Mouse (Mus musculus): Measurements from ENCODE around the gene Zcchc24. TPM values are rescaled to one million over a fixed set of nuclear protein-coding genes. Genes with fewer than 3 reads are reported as not detected.
"Not testable (repeated sequence)": the region's sequence is repeated elsewhere in the genome, so short reads cannot be mapped to it uniquely, and the experiment has no call there.

Zcchc24 gene
- polyA plus RNA-seq (2016; fragmentation: Nextera tagmentation; extraction: Ambion mirVana) = 8.1 TPM in 2 replicates

DNA sequence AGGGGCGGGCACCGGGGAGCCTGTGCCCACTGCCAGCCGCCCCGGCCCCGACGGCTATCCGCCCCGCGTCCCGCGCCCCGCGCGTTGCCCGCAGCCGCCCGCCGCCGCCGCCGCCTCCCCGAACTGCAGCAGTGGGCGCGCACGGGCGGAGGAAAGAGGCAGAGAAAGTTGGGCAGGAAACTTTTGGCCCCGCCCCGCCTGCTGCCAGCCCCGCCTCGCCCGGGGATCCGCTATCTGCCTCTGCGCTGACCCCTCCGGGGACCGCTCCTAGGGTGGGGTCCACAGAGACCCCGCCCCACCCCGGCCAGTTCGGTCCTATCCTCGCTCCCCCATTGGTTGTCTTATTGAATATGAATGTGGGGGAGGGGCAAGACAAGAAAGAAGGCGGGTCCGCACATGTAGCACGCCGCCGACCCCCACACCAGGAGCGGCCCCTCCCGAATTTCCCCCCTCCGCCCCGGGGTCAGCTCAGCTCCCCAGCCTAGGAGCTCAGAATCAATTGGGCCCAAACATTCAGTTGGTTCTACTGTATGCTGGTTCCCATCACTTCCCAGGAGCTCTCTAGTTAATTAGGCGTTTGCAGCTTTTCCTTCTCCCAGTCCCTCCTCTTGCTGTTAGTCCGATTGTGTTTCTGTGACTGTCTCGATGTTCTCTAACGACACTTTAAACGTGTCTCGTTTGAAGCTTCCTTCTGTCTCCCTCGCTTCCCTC is at the start of gene Zcchc24:
TSS of gene Zcchc24 (minus strand) at position 125 of the 711 bp plus-strand sequence.
- H3K27ac ChIP-seq = peak within 1 kb of the TSS; percentile 85
- H3K9me3 ChIP-seq = no peaks in the 10 kb centered on the region
- 0% methylated on average over 31 of the region's 55 CpGs for WGBS
- H3K27me3 ChIP-seq (ENCODE audit: poor library complexity, severe bottlenecking) = peaks cover 58% of the 10 kb centered on the region
- H3K36me3 ChIP-seq (replicated peaks) = no peaks in the 10 kb centered on the region
- H3K4me3 ChIP-seq = peak within 1 kb of the TSS; percentile 81
- peaks cover 75% of the 10 kb centered on the region for H3K4me1 ChIP-seq
- peak; percentile 92 for DNase-seq (ENCODE audit: extremely low spot score, low spot score)

DNA sequence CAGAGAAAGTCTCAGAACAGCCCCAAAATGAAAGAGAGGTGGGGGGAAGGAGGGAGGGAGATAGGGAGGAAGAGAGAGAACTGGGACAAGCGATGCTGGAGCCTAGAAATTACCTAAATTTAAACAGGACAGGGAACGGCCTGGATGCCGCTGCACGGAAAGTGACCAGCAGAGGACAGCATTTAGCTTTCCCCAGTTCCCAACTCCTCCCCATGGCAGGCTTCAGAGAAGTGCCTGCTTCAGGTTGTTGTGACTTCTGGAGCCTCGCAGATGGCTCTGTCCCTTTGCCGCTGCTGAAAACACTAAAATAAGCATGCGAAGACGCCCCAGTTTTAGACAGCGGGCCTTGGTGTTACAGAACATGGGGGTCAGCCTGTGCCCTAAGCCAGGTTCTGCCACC is 47.6 kb upstream of the Zcchc24 start:
- Histone ChIP-seq H3K4me3 (no peak overlapping the region), H3K27me3 (ENCODE audit: poor library complexity, severe bottlenecking) (0 out of 2 replicates have a peak, but pooled peaks cover 5% of the 10 kb centered on the region), H3K36me3 (replicated peaks) (no peaks in the 10 kb centered on the region), H3K27ac (no peak overlapping the region), H3K9me3 (no peaks in the 10 kb centered on the region), H3K4me1 (peaks cover 4% of the 10 kb centered on the region)
- DNase-seq (ENCODE audit: extremely low spot score, low spot score) = peak; percentile 53
- WGBS = 9% methylated on average over 9 of the region's 9 CpGs

DNA sequence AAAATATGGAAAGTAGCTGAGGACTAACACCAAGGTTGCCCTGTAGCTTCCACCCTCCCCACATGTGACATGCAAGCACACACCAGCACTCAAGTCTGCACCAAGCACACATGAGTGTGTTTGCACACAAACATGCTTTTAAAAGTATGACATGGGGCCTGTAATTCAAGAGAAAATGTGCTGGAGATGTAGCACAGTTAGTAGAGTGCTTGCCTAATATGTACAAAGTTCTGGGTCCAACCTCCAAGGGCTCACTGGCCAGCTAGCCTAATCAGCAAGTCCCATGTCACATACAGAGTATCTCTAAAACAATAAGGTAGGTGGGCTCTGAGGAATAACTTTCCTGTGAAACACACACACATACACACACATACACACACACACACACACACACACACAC is 45.3 kb upstream of the Zcchc24 start:
- no peak for DNase-seq (ENCODE audit: extremely low spot score, low spot score)
- no peak overlapping the region for H3K4me3 ChIP-seq
- H3K27me3 ChIP-seq (ENCODE audit: poor library complexity, severe bottlenecking) = 0 out of 2 replicates have a peak, but pooled peaks cover 5% of the 10 kb centered on the region
- no peaks in the 10 kb centered on the region for H3K36me3 ChIP-seq (replicated peaks)
- no peaks in the 10 kb centered on the region for H3K9me3 ChIP-seq
- H3K4me1 ChIP-seq = peaks cover 4% of the 10 kb centered on the region
- H3K27ac ChIP-seq = no peak overlapping the region

GRCm38 (mm10) chr14:25811026-25811425 is 42.2 kb upstream of the Zcchc24 start:
- WGBS = 59% methylated on average over 1 of the region's 1 CpGs
- not testable (repeated sequence) for H3K27ac ChIP-seq; H3K4me1 ChIP-seq; H3K36me3 ChIP-seq (replicated peaks); H3K4me3 ChIP-seq; H3K27me3 ChIP-seq (ENCODE audit: poor library complexity, severe bottlenecking); DNase-seq (ENCODE audit: extremely low spot score, low spot score); H3K9me3 ChIP-seq

GRCm38 (mm10) chr14:25806561-25806960 is 37.7 kb upstream of the Zcchc24 start:
- H3K4me1 ChIP-seq = peaks cover 21% of the 10 kb centered on the region
- 94% methylated on average over 7 of the region's 7 CpGs for WGBS
- H3K27me3 ChIP-seq (ENCODE audit: poor library complexity, severe bottlenecking) = no peaks in the 10 kb centered on the region
- no peaks in the 10 kb centered on the region for H3K9me3 ChIP-seq
- DNase-seq (ENCODE audit: extremely low spot score, low spot score) = no peak
- H3K36me3 ChIP-seq (replicated peaks) = no peaks in the 10 kb centered on the region
- H3K4me3 ChIP-seq = no peak overlapping the region
- H3K27ac ChIP-seq = no peak overlapping the region

- Histone ChIP-seq H3K27me3 (ENCODE audit: poor library complexity, severe bottlenecking) (no peaks in the 10 kb centered on the region), H3K9me3 (no peaks in the 10 kb centered on the region), H3K36me3 (replicated peaks) (no peaks in the 10 kb centered on the region), H3K27ac (0 out of 2 replicates have a peak overlapping the region, but pooled peaks have one; percentile 25), H3K4me3 (no peak overlapping the region), H3K4me1 (peaks cover 21% of the 10 kb centered on the region)
- 73% methylated on average over 7 of the region's 7 CpGs for WGBS
- no peak for DNase-seq (ENCODE audit: extremely low spot score, low spot score)
Observed at GRCm38 (mm10) chr14:25805871-25806270, 37.0 kb upstream of the Zcchc24 start.

GRCm38 (mm10) chr14:25803246-25803809 is 34.5 kb upstream of the Zcchc24 start:
- H3K9me3 ChIP-seq = no peaks in the 10 kb centered on the region
- peaks cover 26% of the 10 kb centered on the region for H3K4me1 ChIP-seq
- peak overlapping the region; percentile 67 for H3K27ac ChIP-seq
- DNase-seq (ENCODE audit: extremely low spot score, low spot score) = no peak
- WGBS = 26% methylated on average over 3 of the region's 3 CpGs
- peaks cover 12% of the 10 kb centered on the region for H3K27me3 ChIP-seq (ENCODE audit: poor library complexity, severe bottlenecking)
- no peak overlapping the region for H3K4me3 ChIP-seq
- no peaks in the 10 kb centered on the region for H3K36me3 ChIP-seq (replicated peaks)

DNA sequence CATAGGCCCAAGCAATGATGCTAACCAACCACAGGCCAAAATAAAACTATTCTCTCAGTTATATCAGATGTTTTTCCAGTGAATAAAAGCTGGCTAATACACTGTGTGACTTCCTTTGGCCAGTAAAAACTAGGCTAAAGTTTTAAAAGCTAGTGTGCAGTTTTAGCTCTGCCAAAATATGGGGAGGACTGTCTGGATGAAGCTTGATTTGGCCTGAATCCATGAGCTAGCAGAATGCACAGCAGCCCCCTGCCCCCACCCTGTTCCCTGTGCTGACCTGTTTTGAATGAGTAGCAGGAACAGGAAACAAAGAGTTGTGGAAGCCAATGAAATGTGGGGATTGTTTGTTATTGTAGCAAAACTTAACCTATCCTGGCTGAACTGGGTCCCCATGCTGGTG is 33.7 kb upstream of the Zcchc24 start:
- no peaks in the 10 kb centered on the region for H3K36me3 ChIP-seq (replicated peaks)
- no peak overlapping the region for H3K4me3 ChIP-seq
- H3K9me3 ChIP-seq = no peaks in the 10 kb centered on the region
- peaks cover 26% of the 10 kb centered on the region for H3K4me1 ChIP-seq
- no peak overlapping the region for H3K27ac ChIP-seq
- peaks cover 12% of the 10 kb centered on the region for H3K27me3 ChIP-seq (ENCODE audit: poor library complexity, severe bottlenecking)
- no peak for DNase-seq (ENCODE audit: extremely low spot score, low spot score)

GRCm38 (mm10) chr14:25800166-25800960 is 31.5 kb upstream of the Zcchc24 start:
- Histone ChIP-seq H3K27ac (no peak overlapping the region), H3K4me3 (no peak overlapping the region), H3K9me3 (no peaks in the 10 kb centered on the region), H3K36me3 (replicated peaks) (no peaks in the 10 kb centered on the region), H3K27me3 (ENCODE audit: poor library complexity, severe bottlenecking) (peaks cover 12% of the 10 kb centered on the region), H3K4me1 (peaks cover 31% of the 10 kb centered on the region)
- peak; percentile 88 for DNase-seq (ENCODE audit: extremely low spot score, low spot score)
- 33% methylated on average over 19 of the region's 19 CpGs for WGBS

- no peak for DNase-seq (ENCODE audit: extremely low spot score, low spot score)
- H3K36me3 ChIP-seq (replicated peaks) = no peaks in the 10 kb centered on the region
- peaks cover 12% of the 10 kb centered on the region for H3K27me3 ChIP-seq (ENCODE audit: poor library complexity, severe bottlenecking)
- peak overlapping the region; percentile 64 for H3K27ac ChIP-seq
- H3K4me1 ChIP-seq = peaks cover 23% of the 10 kb centered on the region
- WGBS = 72% methylated on average over 7 of the region's 7 CpGs
- no peaks in the 10 kb centered on the region for H3K9me3 ChIP-seq
- no peak overlapping the region for H3K4me3 ChIP-seq
Observed at GRCm38 (mm10) chr14:25796619-25797018, 27.8 kb upstream of the Zcchc24 start.

GRCm38 (mm10) chr14:25795561-25796174 is 26.8 kb upstream of the Zcchc24 start:
- no peak for DNase-seq (ENCODE audit: extremely low spot score, low spot score)
- Histone ChIP-seq H3K27me3 (ENCODE audit: poor library complexity, severe bottlenecking) (peaks cover 12% of the 10 kb centered on the region), H3K36me3 (replicated peaks) (no peaks in the 10 kb centered on the region), H3K27ac (no peak overlapping the region), H3K4me3 (no peak overlapping the region), H3K9me3 (no peaks in the 10 kb centered on the region), H3K4me1 (peaks cover 23% of the 10 kb centered on the region)
- 40% methylated on average over 10 of the region's 10 CpGs for WGBS

DNA sequence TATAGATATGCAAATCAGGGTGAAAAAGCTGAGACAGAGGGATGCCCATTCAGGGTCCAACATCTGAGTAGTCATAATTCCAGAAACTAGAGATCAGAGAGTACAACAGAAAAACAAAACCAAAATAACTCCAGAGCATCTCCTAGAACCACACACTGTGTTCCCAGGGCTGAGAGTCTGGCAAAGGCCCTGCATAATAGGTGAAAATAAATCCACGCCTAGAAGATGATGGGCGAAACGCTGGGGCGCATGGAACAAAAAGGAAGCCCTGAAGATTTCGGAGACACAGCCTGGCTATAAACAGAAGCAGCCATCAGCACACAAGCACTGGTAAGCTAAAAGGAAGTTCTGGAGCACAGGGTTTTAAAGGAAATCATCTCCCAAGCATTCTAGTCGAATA is 26.2 kb upstream of the Zcchc24 start:
- Histone ChIP-seq H3K36me3 (replicated peaks) (no peaks in the 10 kb centered on the region), H3K9me3 (no peaks in the 10 kb centered on the region), H3K4me3 (no peak overlapping the region), H3K4me1 (peaks cover 22% of the 10 kb centered on the region), H3K27me3 (ENCODE audit: poor library complexity, severe bottlenecking) (peaks cover 12% of the 10 kb centered on the region), H3K27ac (0 out of 2 replicates have a peak overlapping the region, but pooled peaks have one; percentile 51)
- 84% methylated on average over 6 of the region's 6 CpGs for WGBS
- DNase-seq (ENCODE audit: extremely low spot score, low spot score) = no peak
